Mouse (Mus musculus) forebrain, embryonic 15.5 days (tissue): ENCODE results near the gene Plcb1. TPM values are rescaled to one million over a fixed set of nuclear protein-coding genes. Genes with fewer than 3 reads are reported as not detected.

Source experiments
- ATAC-seq: fragments of 200-750 bp; cut with Nextera tagmentation; replicated peaks from 2 replicates; pipeline ENCODE4 v1.8.0; 2017; ENCODE audit warnings: mild to moderate bottlenecking, moderate TSS enrichment, moderate library complexity
- H3K27ac ChIP-seq: fragments of 300-500 bp; sonication (generic); replicated peaks from 2 replicates; pipeline ENCODE4 v1.5.1; 2015; ENCODE audit warnings: mild to moderate bottlenecking, inconsistent platforms
- H3K27me3 ChIP-seq: fragments of 300-500 bp; sonication (generic); 2 replicates; pipeline ENCODE4 v1.6.1; 2015; ENCODE audit warnings: inconsistent platforms
- H3K36me3 ChIP-seq: fragments of 300-500 bp; sonication (generic); 2 replicates; pipeline ENCODE4 v1.6.1; 2015; ENCODE audit warnings: mild to moderate bottlenecking, inconsistent platforms
- H3K4me1 ChIP-seq: fragments of 300-500 bp; sonication (generic); 2 replicates; pipeline ENCODE4 v1.6.1; 2015; ENCODE audit warnings: inconsistent platforms
- H3K4me2 ChIP-seq: fragments of 300-500 bp; sonication (generic); replicated peaks from 2 replicates; pipeline ENCODE4 v1.6.1; 2015; ENCODE audit warnings: mild to moderate bottlenecking, inconsistent platforms
- H3K4me3 ChIP-seq: fragments of 300-500 bp; sonication (generic); 2 replicates; pipeline ENCODE4 v1.5.1; 2015; ENCODE audit warnings: mild to moderate bottlenecking, inconsistent platforms
- H3K9ac ChIP-seq: fragments of 300-500 bp; sonication (generic); replicated peaks from 2 replicates; pipeline ENCODE4 v1.6.1; 2015; ENCODE audit warnings: mild to moderate bottlenecking, inconsistent platforms
- H3K9me3 ChIP-seq: fragments of 300-500 bp; sonication (generic); 2 replicates; pipeline ENCODE4 v1.6.1; 2016; ENCODE audit warnings: inconsistent platforms
- WGBS: fragments of 180-500 bp; shearing (Covaris S2); methylation state at CpG from one replicate; pipeline ENCODE4 v1.1.7; 2015; ENCODE audit warnings: mixed read lengths; 5-methylcytosine and 5-hydroxymethylcytosine counted together
- polyA plus RNA-seq: library from polyadenylated mRNA; unstranded; fragments of >200 nt; fragmentation: Nextera tagmentation; extraction: Ambion mirVana; gene quantifications from 2 replicates; pipeline ENCODE4 v1.2.1, GENCODE M21; 2015

Plcb1 gene
- polyA plus RNA-seq, 1 experiment from 2014 or later, result 45.8 TPM

DNA sequence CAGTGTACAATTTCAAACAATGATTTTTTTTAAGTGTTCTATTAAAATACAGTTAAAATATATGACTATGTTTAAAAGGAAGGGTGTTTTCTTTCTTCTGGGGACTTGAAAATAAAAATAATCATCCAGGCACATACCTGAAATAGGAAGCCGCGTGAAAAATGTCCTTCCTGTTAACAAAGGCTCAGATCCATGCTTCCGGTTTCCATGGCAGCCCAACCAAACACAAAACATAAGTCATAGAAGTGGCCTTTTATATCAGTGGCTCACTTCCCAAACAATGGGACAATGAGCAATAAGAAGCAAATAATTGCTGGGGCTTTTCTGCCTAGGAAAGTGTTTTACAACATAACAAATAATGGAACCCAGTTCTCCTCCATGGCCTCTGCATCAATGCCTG is 473.3 kb downstream of the Plcb1 start:
- Histone ChIP-seq H3K4me2 (no peak overlapping the region), H3K9me3 (no peaks in the 10 kb centered on the region), H3K27ac (no peak overlapping the region), H3K4me3 (no peak overlapping the region), H3K9ac (no peak overlapping the region), H3K4me1 (no peaks in the 10 kb centered on the region), H3K27me3 (no peaks in the 10 kb centered on the region), H3K36me3 (no peaks in the 10 kb centered on the region)
- ATAC-seq, result no peak
- 43% methylated on average over 3 of the region's 3 CpGs for WGBS

DNA sequence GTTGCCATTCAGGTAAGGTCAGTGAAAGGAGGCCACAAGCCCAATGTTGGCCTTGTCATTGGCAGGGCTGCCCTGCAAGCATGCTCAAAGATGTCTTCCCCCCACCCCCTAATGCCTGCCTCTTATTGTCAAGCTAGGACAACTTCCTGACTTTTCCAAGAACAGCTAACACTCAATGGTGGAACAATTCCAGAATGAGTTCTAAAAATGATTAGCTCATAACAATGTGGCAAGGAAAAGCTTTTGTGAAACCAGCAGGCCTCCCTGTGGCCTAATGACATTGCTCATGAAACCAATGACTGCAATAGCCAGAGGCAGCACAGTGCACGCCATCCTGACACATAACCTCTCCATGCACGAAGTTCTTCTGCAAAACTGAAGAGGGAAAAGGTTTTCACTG is 478.1 kb downstream of the Plcb1 start:
- Histone ChIP-seq H3K4me2 (no peak overlapping the region), H3K27ac (no peak overlapping the region), H3K4me3 (no peak overlapping the region), H3K4me1 (no peaks in the 10 kb centered on the region), H3K36me3 (no peaks in the 10 kb centered on the region), H3K9ac (no peak overlapping the region), H3K9me3 (no peaks in the 10 kb centered on the region), H3K27me3 (no peaks in the 10 kb centered on the region)
- ATAC-seq, result no peak
- 78% methylated on average over 2 of the region's 2 CpGs for WGBS

DNA sequence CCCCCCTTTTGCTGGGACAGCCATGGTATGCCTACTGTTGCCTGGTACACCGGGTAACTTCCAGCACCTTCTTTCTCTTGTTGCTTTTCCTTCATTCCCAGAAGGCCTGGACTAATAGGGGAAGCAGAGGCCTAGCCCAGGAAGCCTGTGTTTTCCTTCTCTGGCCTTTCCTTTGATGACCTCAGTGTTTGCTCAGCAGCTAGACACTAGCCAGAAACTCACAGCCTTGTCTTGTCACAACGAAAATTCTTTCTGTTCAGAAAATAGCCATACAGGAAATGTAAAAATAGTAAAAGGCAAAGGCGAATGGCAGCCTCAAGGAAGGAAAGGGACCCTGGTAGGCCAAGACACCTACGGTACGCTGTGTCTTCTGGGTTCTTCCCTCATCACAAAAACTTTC is 489.1 kb downstream of the Plcb1 start:
- WGBS, result 92% methylated on average over 5 of the region's 5 CpGs
- Histone ChIP-seq H3K27me3 (no peaks in the 10 kb centered on the region), H3K36me3 (no peaks in the 10 kb centered on the region), H3K27ac (no peak overlapping the region), H3K4me2 (no peak overlapping the region), H3K4me1 (peaks cover 13% of the 10 kb centered on the region), H3K4me3 (no peak overlapping the region), H3K9ac (no peak overlapping the region), H3K9me3 (no peaks in the 10 kb centered on the region)
- ATAC-seq, result no peak

DNA sequence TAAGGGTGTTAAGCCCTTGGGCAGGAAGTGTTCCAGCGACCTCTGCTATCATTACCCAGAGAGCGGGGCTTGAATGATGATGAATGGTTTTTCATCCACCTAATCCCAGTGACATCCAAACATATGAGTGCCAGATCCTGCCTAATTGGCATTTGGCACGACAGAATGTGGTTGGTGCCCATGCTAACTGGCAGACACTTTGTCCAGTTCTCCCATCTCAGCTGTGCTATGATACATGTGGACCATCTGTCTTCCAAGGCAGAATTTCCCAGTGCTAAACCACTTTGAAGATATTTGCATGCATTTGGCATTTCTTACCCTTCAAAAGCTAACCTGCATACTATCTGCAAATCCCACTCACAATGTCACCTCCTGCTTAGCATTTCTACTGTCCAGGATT is 492.6 kb downstream of the Plcb1 start:
- Histone ChIP-seq H3K27me3 (no peaks in the 10 kb centered on the region), H3K4me3 (no peak overlapping the region), H3K4me1 (peaks cover 13% of the 10 kb centered on the region), H3K36me3 (no peaks in the 10 kb centered on the region), H3K9ac (no peak overlapping the region), H3K27ac (peak overlapping the region; percentile 84), H3K4me2 (no peak overlapping the region), H3K9me3 (no peaks in the 10 kb centered on the region)
- peak; percentile 92 for ATAC-seq
- 42% methylated on average over 3 of the region's 3 CpGs for WGBS

- no peaks in the 10 kb centered on the region for H3K27me3 ChIP-seq
- H3K4me3 ChIP-seq, result no peak overlapping the region
- ATAC-seq, result peak; percentile 53
- H3K4me2 ChIP-seq, result no peak overlapping the region
- WGBS, result 52% methylated on average over 6 of the region's 6 CpGs
- peaks cover 13% of the 10 kb centered on the region for H3K4me1 ChIP-seq
- no peak overlapping the region for H3K9ac ChIP-seq
- no peaks in the 10 kb centered on the region for H3K9me3 ChIP-seq
- H3K27ac ChIP-seq, result peak overlapping the region; percentile 84
- H3K36me3 ChIP-seq, result no peaks in the 10 kb centered on the region
Measured at GRCm38 (mm10) chr2:135279026-135279425, 493.2 kb downstream of the Plcb1 start.

GRCm38 (mm10) chr2:135283783-135284182 is 497.9 kb downstream of the Plcb1 start:
- 78% methylated on average over 3 of the region's 3 CpGs for WGBS
- H3K27me3 ChIP-seq, result no peaks in the 10 kb centered on the region
- no peak overlapping the region for H3K4me3 ChIP-seq
- H3K4me2 ChIP-seq, result no peak overlapping the region
- no peak for ATAC-seq
- peaks cover 4% of the 10 kb centered on the region for H3K4me1 ChIP-seq
- no peak overlapping the region for H3K9ac ChIP-seq
- H3K36me3 ChIP-seq, result no peaks in the 10 kb centered on the region
- H3K9me3 ChIP-seq, result no peaks in the 10 kb centered on the region
- H3K27ac ChIP-seq, result no peak overlapping the region

DNA sequence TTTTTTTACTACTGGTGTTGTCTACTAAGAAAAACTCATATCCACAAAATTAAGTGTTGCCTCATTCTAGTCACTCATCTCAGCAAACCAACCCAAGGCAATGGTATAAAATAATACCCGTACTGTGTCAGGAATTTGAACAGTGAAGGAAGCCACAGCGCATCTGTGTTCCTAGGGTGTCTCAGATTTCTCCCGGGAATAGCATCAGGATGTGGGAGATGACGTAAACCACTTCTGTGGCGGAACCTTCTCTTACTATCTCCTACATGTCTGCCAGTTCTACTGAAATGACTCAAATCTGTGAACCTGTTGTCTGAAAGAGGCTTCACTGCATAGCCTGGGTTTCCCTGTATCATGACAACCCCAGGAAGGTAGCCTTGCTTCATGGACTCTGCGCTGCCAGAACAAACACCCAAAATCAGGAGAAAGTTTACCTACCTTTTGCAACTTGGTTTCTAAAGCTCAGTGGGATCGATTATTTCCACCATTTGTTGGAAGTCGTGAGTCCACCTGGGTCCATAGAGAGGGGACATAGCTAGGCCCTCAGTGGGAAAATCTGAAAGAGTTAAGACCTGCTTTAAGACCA is 510.4 kb downstream of the Plcb1 start:
- ATAC-seq, result no peak
- Histone ChIP-seq H3K9me3 (no peaks in the 10 kb centered on the region), H3K27ac (no peak overlapping the region), H3K4me3 (no peak overlapping the region), H3K36me3 (no peaks in the 10 kb centered on the region), H3K4me1 (no peaks in the 10 kb centered on the region), H3K27me3 (no peaks in the 10 kb centered on the region), H3K4me2 (no peak overlapping the region), H3K9ac (no peak overlapping the region)
- whole genome bisulfite sequencing, result 93% methylated on average over 8 of the region's 8 CpGs

DNA sequence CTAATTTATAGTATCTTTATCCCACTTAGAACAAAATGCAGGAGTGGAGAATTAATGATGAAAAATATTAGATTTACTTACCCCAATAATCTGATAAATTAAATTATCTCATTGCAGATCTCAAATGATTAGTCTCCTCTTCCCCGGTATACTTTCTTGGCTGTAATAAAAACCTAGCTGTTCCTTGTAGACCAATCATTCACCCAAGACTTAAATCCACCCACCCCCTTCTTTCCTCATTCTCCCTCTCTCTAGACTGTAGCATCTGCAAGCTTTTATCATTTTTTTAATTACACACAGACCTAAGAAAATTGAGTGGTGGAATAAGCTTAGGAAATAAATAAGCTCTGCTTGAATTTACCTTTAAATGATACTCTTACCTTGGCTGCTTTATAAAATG is 514.6 kb downstream of the Plcb1 start:
- Histone ChIP-seq H3K9ac (no peak overlapping the region), H3K36me3 (no peaks in the 10 kb centered on the region), H3K27me3 (no peaks in the 10 kb centered on the region), H3K9me3 (no peaks in the 10 kb centered on the region), H3K4me3 (no peak overlapping the region), H3K4me1 (no peaks in the 10 kb centered on the region), H3K27ac (no peak overlapping the region), H3K4me2 (no peak overlapping the region)
- 81% methylated on average over 1 of the region's 1 CpGs for WGBS
- no peak for ATAC-seq

DNA sequence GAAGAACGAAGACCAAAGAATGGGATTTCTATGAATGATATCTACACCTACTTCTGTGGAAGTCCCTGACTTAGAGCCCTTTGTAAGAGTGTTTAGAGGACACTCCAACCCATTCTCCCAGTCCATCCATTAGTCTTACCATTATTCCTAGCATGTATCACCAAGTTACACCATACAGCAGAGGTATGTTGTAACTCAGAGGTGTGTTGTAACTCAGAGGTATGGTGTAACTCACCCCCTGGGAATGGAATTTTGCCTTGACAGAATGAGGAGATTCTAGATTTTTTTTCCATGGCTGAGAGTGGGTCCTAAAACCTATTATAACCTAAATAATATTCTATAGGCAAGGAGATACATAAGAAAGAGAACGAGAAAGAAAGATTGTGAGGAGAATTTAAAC is 516.6 kb downstream of the Plcb1 start:
- Histone ChIP-seq H3K36me3 (no peaks in the 10 kb centered on the region), H3K4me3 (no peak overlapping the region), H3K4me1 (peaks cover 13% of the 10 kb centered on the region), H3K4me2 (no peak overlapping the region), H3K27ac (no peak overlapping the region), H3K9me3 (no peaks in the 10 kb centered on the region), H3K9ac (no peak overlapping the region), H3K27me3 (no peaks in the 10 kb centered on the region)
- no peak for ATAC-seq
- 95% methylated on average over 2 of the region's 2 CpGs for WGBS

GRCm38 (mm10) chr2:135305186-135305585 is 519.3 kb downstream of the Plcb1 start:
- H3K9ac ChIP-seq, result no peak overlapping the region
- no peaks in the 10 kb centered on the region for H3K36me3 ChIP-seq
- no peaks in the 10 kb centered on the region for H3K9me3 ChIP-seq
- no peak overlapping the region for H3K4me2 ChIP-seq
- ATAC-seq, result no peak
- no peaks in the 10 kb centered on the region for H3K27me3 ChIP-seq
- H3K4me1 ChIP-seq, result peaks cover 18% of the 10 kb centered on the region
- peak overlapping the region; percentile 73 for H3K27ac ChIP-seq
- WGBS, result 82% methylated on average over 3 of the region's 3 CpGs
- no peak overlapping the region for H3K4me3 ChIP-seq

DNA sequence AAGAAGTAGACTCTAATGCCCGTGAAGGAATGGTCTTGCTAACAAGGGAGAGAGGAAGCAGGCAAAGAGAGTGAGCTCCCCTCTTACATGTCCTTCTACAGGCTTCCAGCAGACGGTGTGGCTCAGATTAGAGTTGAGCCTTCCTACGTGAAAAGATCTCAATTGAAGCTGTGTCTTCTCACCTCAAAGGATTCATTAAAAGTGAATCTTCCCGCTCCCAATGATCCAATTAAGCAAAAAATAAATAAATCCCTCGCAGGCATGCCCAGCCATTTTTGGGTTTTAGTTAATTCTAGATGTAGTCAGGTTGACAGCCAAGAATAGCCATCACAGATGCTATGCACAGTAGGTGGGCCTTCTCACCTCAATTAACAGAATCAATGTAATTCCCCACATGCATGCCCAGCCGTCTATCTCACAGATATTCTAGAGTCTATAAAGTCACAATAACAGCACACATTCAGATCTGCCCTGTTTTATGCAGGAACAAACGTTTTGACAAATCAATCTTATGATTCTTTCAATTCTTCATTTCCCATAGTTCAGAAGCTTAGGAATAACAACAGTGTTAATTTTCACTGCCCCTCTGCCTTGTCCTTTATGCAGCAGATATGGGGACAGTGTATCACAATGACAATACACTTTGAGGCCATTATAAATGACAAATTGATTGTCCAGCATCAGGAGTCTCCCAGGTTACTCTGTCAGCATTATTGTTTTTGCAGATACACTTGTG is 520.0 kb downstream of the Plcb1 start:
- ATAC-seq, result peak; percentile 72
- no peaks in the 10 kb centered on the region for H3K36me3 ChIP-seq
- H3K4me2 ChIP-seq, result no peak overlapping the region
- H3K4me1 ChIP-seq, result peaks cover 18% of the 10 kb centered on the region
- H3K4me3 ChIP-seq, result no peak overlapping the region
- no peaks in the 10 kb centered on the region for H3K9me3 ChIP-seq
- 13% methylated on average over 7 of the region's 7 CpGs for WGBS
- H3K27ac ChIP-seq, result peak overlapping the region; percentile 73
- no peak overlapping the region for H3K9ac ChIP-seq
- H3K27me3 ChIP-seq, result no peaks in the 10 kb centered on the region

DNA sequence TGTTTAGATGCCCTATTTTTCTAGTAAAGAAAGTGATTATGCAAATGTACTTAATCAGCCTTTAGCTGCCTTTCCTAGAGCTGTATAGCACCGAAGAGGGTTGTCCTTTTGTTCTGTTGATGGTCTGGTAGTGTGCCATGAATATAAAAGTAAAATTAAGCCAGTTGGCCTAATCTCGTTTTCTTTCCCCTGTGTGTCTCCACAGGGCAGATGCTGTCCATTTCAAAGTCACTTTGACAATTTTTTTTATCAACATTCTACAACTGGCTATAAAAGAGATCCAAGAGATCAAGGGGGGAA is 520.6 kb downstream of the Plcb1 start:
- peak overlapping the region; percentile 73 for H3K27ac ChIP-seq
- H3K4me1 ChIP-seq, result peaks cover 18% of the 10 kb centered on the region
- peak; percentile 67 for ATAC-seq
- H3K4me2 ChIP-seq, result no peak overlapping the region
- no peaks in the 10 kb centered on the region for H3K9me3 ChIP-seq
- H3K4me3 ChIP-seq, result no peak overlapping the region
- no peaks in the 10 kb centered on the region for H3K27me3 ChIP-seq
- no peaks in the 10 kb centered on the region for H3K36me3 ChIP-seq
- 7% methylated on average over 2 of the region's 2 CpGs for WGBS
- H3K9ac ChIP-seq, result no peak overlapping the region

DNA sequence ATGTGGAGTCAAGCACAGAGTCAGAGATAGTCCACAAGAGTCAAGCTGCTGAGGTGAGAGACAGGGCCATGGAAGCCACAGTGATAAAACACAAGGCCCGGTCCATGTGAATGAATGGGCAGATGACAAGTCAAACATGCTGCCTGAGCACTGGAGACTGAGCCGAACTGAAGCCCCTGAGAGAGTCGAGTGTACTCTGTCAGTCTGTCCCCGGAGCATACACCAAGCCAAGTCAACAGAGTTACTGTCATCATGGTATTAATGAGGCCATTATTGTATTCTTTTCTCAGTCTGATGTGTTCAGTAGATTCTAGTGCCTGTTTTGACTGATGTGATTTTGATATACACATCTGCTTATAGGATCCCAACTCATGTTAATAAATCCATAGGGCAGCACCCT is 521.9 kb downstream of the Plcb1 start:
- 65% methylated on average over 4 of the region's 4 CpGs for WGBS
- no peaks in the 10 kb centered on the region for H3K27me3 ChIP-seq
- no peak overlapping the region for H3K4me3 ChIP-seq
- H3K36me3 ChIP-seq, result no peaks in the 10 kb centered on the region
- H3K9me3 ChIP-seq, result no peaks in the 10 kb centered on the region
- H3K4me1 ChIP-seq, result peaks cover 18% of the 10 kb centered on the region
- ATAC-seq, result 0 out of 2 replicates have a peak, but pooled peaks have one; percentile 39
- H3K9ac ChIP-seq, result no peak overlapping the region
- no peak overlapping the region for H3K4me2 ChIP-seq
- H3K27ac ChIP-seq, result 0 out of 2 replicates have a peak overlapping the region, but pooled peaks have one; percentile 23
